Mouse (Mus musculus) lung, postnatal 4 days (tissue): ENCODE measurements around the gene Srgn.
A peak's percentile ranks its signal among the peaks of the same experiment; 100 is the strongest.

ENCODE experiments used
- DNase-seq, 2 experiments: peaks; one replicate each; pipeline ENCODE4 v3.0.0; 2021

Gene Srgn

DNA sequence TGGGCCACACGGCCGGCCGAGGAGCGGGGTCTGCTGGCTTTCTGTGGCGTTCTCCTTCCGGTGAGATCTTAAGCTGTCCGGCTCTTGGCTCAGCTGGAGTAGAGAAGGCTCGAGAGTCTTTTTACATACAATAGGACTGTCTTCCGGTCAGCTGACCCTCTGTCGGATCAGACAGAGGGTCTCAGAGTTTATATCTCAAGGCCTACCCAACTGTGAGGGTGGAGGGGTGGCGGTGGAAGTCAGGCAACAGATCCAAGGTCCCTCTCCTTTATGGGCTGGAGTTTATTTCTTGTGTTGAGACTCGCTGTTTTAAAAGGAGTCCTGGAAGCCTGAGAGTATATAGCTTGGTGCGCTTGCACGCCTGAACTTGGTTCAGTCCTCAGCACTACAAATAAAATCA is at the start of gene Srgn:
Srgn (minus strand) TSS at position 101 of the 400 bp plus-strand sequence.
- no peak for DNase-seq

DNA sequence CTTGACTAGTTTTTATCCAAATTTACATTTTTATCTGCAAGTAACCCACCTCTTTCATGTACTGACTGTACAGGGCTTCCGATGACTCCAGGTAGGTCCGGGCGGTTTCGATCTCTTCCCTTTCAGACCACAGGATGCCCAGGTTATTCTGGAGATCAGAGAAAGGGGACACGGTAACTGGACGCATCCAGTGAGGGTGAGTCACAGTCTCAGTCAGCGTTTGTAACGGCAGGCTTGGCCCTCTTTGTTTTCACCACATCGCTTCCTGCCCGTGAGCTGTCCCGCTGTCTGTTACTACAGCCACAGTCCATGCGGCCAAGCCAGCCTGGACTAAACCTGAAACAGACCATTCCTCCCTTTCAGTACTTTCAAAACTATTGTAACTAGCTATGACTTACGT is 47.8 kb upstream of the Srgn start:
- no peak for DNase-seq

DNA sequence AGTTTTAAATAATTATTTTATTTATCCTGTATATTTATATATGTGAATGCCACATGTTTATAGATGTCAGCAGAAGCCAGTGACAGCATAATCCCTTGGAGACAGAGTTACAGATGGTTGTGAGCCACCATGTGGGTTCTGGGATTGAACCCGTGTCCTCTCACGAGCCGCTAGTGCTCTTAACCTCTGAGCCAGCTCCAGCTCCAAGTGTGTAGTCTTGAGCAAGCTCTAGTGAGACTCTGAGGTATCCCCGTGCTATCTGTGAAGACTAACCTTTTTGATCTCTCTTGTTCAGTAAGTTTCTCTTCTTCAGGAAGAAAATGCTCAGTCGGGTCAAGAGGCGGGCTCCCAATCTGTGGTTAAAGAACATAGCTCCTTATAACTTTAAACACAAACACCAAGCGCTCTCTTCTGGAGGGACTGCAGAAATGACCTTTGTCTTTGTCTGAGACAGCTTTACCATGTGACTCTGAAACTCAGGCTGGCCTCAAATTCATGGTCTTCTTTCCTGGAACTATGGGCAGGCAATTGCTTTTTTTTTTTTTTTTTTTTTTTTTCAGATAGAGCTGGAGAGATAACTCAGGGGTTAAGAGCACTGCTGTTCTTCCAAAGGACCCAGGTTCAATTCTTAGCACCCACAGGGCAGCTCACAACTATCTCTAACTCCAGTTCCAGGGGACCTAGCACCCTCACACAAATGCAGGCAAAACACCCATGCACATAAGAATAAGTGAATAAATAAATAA is 43.0 kb upstream of the Srgn start:
- no peak for DNase-seq

DNA sequence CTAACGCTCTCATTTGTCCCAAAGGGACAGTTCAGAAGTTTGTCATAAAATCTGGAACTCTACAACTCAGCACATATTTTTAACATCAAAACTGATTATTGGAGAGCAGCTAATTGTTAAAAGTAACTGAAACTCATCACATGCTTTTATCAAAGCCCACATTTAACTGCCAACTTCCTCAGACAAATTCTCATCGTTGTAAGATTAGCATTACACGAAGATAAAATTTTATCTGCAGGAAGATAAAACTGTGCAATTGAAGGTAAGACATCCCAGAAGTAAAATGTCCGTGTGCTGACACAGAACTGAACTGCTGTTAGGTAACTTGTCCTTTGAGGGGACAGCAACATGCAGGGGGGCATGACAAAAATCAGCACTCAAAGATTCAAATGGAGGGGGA is 41.6 kb upstream of the Srgn start:
- no peak for DNase-seq

DNA sequence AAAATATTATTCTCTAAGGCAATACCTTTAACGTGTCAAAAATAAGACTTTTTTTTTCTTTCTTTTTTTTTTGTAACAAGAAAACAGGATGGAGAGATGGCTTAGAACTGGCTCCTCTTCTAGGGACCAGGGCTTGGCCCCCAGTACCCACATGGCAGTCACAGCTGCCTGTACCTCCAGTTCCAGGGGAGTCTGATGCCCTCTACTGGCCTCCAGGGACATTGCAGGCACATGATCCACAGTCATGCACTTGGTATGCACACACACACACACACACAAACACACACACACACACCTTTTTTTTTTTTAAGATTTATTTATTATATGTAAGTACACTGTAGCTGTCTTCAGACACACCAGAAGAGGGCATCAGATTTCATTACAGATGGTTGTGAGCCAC is 30.5 kb upstream of the Srgn start:
- no peak for DNase-seq

DNA sequence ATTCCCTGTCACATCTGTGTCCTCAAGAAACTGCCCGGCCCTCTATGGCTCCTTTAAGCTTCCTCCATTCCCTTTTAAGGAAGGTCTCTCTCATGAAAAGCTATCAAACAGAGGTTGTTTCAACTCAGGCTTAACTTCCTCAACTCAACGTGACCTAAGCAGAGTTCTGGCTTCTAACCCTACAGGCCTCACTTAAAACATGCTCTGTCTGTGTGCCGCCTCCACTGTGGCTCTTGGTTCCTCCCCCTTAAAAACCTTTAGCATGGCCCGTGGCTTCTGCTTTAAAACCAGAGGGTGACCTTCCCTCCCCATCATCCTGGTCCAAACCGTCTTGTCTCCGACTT is 29.3 kb upstream of the Srgn start:
- no peak for DNase-seq

DNA sequence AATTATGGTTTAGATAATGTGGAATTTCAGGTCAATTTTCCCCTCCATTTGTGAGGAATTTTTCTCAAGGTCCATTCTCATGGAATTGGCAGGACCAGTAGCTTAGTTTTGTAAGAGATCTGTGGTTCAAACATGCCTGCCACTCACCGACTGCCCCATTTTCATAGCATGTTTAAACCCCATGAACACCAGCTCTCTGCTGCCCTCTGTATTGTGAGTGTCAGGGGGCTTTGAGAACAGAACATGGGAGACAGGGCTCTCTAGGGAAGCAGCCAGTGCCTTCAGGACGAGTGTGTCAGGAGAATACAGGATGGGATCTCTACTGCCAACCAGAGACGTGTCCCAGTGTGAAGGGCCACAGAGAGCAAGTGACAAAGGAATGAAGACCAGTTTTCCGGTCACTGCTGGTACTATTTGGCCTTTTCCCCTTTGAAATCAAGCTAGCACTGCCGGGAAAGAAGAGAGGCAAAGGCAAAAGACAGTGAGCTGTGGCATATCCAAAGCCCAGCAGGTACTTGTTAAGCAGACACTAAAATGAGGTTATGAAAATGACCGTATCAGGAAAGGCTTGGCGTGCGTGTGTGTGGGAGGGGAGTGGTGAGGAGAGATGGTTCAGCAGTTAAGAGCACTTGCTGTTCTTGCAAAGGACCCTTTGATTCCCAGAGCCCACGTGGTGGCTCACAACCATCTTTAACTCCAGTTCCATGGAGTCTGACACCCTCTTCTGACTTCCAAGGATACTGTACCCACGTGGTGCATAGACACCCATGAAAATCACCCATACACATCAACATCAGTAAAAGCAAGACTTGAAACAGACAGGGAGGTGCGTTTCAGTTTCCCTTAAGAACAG is 28.7 kb upstream of the Srgn start:
- no peak for DNase-seq

DNA sequence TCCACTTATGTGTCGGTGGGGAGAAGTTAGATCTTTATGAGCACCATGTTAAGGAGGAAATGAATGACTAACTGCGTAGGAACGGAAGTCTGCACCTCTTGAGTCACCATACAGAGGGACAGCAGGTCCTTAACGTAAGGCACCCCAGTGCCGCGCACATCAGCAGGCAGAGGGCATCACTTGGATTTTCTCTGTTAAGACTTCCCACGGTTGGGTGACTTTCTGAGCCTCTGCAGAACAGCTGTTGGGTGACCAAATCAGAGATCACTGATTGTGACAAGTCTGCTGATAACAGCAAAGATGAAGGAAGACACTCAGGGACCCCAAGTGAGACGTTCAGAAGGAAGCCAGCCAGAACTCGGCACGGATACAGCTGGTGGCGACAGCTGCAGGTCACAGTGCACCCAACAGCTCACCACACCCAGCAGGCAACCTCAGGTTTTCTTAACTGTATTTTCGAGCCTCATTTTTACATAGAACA is 26.4 kb upstream of the Srgn start:
- DNase-seq: no peak

DNA sequence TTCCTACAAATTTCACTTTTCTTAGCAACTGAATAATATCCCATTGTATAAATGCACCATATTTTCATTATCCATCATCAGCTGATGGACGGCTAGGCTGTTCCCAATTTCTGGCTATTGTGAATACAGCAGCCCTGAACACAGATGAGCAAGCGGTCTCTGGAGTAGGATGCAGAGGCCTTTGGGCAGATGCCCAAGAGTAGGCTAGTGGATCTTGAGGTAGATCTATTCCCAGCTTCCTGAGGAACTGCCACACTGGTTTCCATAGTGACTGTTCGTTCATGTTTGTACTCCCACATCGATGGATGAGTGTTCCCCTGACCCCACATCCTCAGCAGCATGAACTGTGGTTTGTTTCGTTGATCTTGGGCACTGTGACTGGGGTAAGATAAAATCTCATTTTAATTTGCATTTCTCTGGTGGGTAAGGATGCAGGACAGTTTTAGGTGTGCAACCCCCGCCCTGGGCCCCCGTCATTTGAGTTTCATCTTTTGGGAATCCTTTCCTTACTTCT is 23.6 kb upstream of the Srgn start:
- DNase-seq: no peak

DNA sequence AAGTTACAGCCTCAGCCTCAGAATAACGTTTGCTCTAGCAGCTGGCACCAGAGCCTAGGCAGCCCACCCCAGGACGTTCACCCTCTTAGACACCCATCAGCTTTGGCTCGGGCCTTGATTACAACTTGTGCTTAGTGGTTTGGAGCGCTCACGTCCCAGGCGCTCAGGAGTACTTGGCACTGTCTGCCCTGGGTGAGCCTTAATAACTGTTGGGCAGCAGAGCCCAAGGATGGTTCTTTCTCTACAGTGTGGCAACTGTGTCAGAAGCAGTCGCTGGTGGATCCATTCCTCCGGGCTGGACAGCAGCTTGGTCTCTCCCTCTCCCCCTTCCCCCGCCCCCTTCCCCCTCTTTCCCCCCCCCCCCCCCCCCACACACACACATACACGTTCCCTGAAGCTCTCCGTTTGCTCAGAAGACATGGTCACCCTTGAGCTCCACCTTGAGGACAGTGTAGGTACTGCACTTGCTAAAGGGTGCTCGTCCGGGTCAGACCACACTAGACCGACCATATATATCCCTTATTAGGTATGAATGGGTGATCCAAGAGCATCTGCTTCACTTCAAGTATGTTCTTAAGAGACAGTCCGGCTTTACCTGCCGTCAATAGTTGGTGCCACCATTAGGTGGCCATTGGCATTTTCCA is 22.4 kb upstream of the Srgn start:
- DNase-seq: peak; percentile 65 to 84

DNA sequence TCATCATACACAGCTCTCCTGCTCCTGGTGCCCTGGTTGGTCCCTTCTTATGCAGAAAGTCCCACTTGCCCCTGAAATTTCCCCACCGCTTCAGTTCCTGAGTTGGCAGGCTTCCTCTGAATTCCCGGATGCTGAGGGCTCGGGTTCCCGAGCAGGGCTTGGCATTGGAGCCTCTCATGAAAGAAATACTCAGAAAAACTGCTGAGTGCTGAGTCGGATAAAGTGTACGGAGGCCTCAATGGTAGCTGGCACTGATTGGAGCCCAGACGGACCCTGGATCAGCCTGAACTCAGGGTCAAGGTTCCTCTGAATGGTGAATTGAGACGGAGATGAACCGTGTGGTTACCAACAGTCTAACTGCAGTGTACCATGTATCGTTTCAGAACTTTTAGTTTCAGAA is 19.2 kb upstream of the Srgn start:
- peak in 1 of 2 experiments; percentile 38 for DNase-seq

DNA sequence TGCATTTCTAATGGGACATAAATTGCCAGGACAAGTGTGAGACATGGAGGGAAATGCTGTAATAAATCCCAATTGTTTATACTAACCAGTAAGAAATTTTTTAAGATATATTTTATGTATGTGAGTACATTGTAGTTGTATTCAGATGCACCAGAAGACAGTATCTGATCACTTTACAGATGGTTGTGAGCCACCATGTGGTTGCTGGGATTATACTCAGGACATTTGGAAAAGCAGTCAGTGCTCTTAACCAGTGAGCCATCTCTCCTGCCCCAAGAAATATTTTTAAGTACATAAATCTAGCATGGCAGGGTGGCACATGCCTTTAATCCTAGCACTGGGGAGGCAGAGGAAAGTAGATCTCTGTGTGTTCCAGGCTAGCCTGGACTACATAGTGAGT is 18.5 kb upstream of the Srgn start:
- DNase-seq: no peak

DNA sequence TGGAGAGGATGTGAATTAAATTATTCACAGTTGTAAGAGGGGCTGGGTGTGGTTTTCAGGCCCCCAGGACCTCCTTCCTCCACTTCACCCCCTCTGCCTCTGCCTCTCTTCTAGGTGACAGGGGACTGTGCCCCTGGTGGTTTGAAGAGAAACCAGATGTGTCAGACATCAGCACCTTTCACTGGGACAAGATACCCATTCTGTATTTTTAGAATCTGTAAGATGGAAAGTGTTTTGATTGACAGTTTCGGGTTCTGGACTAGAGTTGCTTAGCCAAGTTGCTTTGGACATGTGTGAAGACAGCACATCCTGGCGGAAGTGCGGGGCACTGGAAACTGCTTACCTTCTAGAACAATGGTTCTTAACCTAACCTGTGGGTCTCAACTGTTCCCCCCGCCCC is 17.1 kb upstream of the Srgn start:
- no peak for DNase-seq

DNA sequence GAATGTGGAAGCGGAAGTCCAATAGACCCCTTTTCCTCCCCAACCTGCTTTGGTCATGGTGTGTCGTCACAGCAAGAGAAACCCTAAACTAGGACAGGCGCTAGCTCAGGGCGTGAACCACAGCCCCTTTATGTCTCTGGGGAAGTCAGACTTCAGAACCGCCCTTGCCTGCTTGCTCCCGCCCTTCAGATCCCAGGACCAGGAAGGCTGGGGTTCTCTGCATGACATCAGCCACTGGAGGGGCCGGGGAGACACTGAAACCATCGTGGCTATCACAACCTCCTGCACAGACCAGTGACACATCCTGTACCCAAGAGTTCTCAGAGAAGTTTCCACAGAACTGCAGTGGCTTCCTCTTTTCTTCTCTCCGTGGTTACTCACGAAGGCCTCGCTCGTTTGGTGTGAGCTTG is 16.2 kb upstream of the Srgn start:
- peak; percentile 71 to 79 for DNase-seq

DNA sequence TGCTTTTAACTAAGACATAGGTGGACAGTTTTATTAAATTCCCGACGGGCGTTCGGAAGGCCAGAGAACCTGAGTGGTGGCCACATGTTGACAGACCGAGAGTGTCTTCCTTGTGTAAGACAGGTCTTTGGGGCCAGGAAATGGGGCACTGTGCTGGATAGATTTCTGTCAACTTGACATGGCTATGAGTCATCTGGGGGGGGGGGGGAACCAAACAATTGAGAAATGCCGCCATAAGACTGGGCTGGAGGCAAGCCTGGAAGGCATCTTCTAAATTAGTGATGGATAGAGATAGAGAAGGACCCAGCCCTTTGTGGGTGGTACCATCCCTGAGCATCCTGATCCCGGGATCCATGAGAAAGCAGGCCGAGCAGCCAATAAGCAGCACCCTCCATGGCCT is 15.7 kb upstream of the Srgn start:
- DNase-seq: no peak

DNA sequence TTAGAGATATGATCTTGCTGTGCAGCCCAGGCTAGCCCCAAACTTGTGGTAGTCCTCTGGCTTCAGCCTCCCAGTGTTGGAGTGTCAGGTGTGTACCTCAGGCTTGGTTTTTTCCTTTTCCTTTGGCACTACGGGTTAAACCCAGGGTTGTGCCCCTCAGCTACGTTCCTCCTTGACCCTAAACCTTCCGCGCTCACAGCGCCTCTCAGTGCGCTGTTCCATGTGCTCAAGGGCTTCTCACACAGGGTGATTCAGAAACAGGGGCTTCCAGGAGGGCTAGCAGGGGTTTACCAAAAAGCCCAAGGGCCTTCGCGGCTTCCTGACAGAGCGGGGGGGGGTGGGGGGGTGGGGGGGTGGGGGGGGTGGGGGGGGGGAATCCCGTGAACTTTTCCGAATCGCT is 15.3 kb upstream of the Srgn start:
- DNase-seq: no peak

DNA sequence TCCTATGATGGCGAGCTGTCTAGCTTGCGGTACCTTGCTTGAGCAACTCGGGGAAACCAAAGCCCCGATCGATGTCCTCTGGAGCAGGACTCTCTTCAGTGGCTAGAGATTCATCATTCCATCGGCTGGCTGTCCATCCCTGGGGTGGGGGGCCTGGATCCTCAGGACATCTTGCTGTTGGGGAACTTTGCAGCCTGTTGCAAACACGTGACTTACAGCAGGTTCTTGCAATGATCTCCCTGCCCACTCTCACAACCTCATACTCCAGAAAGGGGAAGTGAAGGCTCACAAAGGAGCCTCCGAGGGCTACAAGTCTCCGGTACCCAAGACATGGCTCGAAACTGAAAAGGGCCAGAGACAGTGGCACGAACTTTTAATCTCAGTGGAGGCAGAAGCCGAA is 14.2 kb upstream of the Srgn start:
- DNase-seq: peak in 1 of 2 experiments; percentile 43

DNA sequence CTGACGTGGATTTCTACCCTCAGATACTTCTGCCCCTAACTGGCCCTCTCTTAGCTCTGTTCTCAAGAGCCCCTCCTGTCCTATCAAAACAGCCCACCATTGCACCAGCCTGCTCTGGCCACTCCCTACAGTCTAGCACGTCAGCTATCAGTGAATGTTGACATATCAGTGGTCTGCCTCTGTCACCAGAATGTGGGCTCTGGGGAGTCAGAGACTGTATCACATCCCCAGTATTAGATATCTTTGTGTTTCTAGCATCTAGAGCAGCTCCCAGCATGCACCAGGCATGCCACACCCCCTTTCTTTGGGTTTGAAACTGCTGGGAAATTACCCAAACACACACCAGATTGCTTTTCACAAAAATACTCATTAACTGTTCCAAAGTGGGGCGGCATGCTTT is 13.5 kb upstream of the Srgn start:
- no peak for DNase-seq

DNA sequence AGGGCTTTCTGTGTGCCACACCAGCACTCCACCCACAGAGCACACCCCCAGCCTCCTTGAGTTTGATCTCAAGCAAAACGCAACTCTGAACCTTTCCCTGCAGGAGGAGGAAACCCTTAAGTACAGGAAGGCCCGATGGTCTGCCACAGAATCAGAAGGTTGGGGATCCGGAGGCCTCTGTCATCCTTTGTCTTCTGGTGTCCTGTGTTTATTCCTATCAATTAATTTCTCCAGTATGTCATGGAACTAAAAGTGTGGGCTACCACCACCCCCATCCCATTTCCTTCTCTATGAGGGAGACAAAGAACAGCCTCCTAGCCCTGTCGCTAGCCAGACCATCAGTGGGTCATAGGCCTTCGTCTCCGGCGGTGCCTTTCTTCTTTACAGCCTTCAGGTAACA is 7.3 kb upstream of the Srgn start:
- DNase-seq: peak; percentile 33 to 67

DNA sequence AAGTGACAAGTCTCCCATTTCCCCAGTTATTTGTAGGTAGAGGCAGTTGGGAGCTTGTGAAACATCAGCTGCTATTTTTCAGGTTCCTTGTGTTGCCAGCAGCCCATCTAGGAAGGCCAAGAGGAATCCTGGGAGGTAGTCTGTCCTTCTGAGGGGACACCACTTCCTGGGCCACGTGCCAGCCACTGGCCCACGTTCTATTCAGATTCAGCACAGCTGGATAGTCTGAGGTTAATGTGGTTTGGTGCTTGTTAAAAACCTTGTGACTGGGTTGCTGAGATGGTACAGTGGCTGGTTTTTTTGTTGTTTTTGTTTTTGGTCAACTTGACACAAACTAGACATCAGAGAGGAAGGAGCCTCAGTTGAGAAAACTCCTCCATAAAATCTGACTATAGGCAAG is 5.6 kb upstream of the Srgn start:
- DNase-seq: no peak

DNA sequence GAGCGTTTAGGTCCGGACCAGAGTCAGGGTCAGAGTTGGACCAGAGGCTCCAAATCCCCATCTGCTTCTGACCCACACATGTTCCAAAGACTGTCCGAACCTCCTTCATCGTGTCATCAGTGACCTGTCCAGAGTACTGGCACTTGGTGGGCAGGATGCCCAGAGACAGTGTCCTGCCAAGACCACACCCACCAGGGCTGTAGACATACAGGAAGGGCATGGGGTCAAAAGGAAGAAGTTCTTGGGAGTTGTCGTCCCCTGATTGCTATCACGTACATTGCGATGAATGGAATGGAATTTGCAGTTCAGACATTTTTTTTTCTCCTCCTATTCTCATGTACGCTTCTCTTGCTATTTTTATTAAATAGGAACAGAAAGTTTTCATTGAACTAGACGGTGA is 2.9 kb upstream of the Srgn start:
- peak; percentile 84 to 92 for DNase-seq

DNA sequence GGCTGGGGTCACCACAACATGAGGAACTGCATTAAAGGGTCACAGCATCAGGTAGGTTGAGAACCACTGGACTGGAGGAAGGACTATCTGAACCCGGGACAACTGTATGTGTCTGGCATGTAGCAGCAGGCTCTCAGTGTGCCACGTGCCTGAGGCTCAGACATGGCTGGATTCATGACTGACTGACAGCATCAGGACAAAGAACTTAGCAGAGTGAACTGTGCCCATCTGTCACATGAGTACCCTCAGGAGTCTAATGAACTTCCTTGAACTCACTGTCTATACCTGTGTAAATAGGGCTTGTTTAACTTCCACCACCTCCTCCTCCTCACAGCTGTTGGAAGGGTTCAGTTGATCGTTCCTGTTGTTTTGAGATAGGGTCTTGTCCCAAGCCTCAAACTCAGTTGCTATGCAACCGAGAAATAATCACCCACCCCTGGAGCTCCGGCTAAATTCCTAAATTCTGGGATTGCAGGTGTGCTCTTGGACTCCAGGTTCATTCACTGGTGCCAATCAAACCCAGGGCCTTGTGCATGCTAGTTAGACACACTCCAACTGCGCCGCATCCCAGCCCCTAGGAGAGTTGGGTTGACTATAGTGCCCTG is 4.8 kb downstream of the Srgn start:
- DNase-seq: no peak

DNA sequence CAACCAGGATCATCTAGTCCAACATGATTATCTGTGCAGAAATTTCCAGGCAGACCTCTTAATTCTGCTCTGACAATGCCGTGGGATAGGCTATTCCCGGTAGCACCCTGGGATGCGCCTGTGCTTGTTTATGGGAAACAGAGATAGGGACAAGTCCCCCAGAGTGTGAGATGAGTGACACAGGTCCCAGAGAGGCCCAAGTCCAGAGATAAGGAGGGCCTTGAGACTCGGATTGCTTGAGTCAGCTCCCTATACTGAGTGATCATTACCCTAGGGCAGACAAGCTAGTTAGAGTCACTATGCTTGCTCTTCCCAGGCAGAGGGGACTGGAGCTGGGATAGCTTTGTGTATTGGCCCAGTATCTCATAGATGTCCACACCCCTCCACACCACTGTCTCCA is 5.5 kb downstream of the Srgn start:
- DNase-seq: no peak
